Mouse (Mus musculus) forebrain, postnatal 0 days (tissue): Measurements from ENCODE around the gene 6330403K07Rik. TPM values are rescaled to one million over a fixed set of nuclear protein-coding genes. Genes with fewer than 3 reads are reported as not detected.

Experiments used
- ATAC-seq: fragments of 200-750 bp; cut with Nextera tagmentation; 2 replicates; pipeline ENCODE4 v1.8.0; 2017; ENCODE audit warnings: mild to moderate bottlenecking, moderate library complexity
- DNase-seq: peaks from one replicate; pipeline ENCODE4 v3.0.0-alpha.2; 2015
- H3K27ac ChIP-seq: fragments of 300-500 bp; sonication (generic); 2 replicates; pipeline ENCODE4 v1.5.1; 2014; ENCODE audit warnings: low read depth, mild to moderate bottlenecking, antibody characterized with exemption, low read length, moderate library complexity, mixed read lengths
- H3K27me3 ChIP-seq: fragments of 300-500 bp; sonication (generic); 2 replicates; pipeline ENCODE4 v1.6.1; 2014; ENCODE audit warnings: mild to moderate bottlenecking, low read length, mixed read lengths; ENCODE audit not compliant: insufficient read depth
- H3K36me3 ChIP-seq: fragments of 300-500 bp; sonication (generic); 2 replicates; pipeline ENCODE4 v1.6.1; 2014; ENCODE audit warnings: mild to moderate bottlenecking, moderate library complexity; ENCODE audit not compliant: insufficient read depth
- H3K4me1 ChIP-seq: fragments of 300-500 bp; sonication (generic); 2 replicates; pipeline ENCODE4 v1.6.1; 2014; ENCODE audit warnings: antibody characterized with exemption; ENCODE audit not compliant: insufficient read depth
- H3K4me2 ChIP-seq: fragments of 300-500 bp; sonication (generic); 2 replicates; pipeline ENCODE4 v1.6.1; 2014; ENCODE audit warnings: low read depth, mild to moderate bottlenecking, moderate library complexity
- H3K4me3 ChIP-seq: fragments of 300-500 bp; sonication (generic); 2 replicates; pipeline ENCODE4 v1.5.1; 2014; ENCODE audit warnings: low read depth, low read length, mixed read lengths
- H3K9ac ChIP-seq: fragments of 300-500 bp; sonication (generic); 2 replicates; pipeline ENCODE4 v1.6.1; 2014; ENCODE audit warnings: mild to moderate bottlenecking
- H3K9me3 ChIP-seq: fragments of 300-500 bp; sonication (generic); 2 replicates; pipeline ENCODE4 v1.6.1; 2016; ENCODE audit warnings: low read length
- CTCF ChIP-seq: sonication (generic); IDR thresholded peaks from 2 replicates; pipeline ENCODE4 v1.5.1; 2016; ENCODE audit warnings: antibody characterized with exemption, control low read depth, low read depth
- WGBS: fragments of 180-500 bp; shearing (Covaris S2); extraction: QIAGEN DNeasy Blood & Tissue Kit; methylation state at CpG from one replicate; pipeline ENCODE4 v1.1.7; 2014; 5-methylcytosine and 5-hydroxymethylcytosine counted together
- polyA plus RNA-seq: library from polyadenylated mRNA; unstranded; fragments of >200 nt; fragmentation: Nextera tagmentation; extraction: Ambion mirVana; gene quantifications from 2 replicates; pipeline ENCODE4 v1.2.1, GENCODE M21; 2015
- total RNA-seq: library from RNA; depleted of rRNA; stranded (reverse); fragments of >200 nt; gene quantifications from 2 replicates; pipeline ENCODE4 v1.2.3, GENCODE M21; 2014

Gene 6330403K07Rik
- total and polyA plus RNA-seq, 2 experiments from 2014 or later, result 634 to 642 TPM

DNA sequence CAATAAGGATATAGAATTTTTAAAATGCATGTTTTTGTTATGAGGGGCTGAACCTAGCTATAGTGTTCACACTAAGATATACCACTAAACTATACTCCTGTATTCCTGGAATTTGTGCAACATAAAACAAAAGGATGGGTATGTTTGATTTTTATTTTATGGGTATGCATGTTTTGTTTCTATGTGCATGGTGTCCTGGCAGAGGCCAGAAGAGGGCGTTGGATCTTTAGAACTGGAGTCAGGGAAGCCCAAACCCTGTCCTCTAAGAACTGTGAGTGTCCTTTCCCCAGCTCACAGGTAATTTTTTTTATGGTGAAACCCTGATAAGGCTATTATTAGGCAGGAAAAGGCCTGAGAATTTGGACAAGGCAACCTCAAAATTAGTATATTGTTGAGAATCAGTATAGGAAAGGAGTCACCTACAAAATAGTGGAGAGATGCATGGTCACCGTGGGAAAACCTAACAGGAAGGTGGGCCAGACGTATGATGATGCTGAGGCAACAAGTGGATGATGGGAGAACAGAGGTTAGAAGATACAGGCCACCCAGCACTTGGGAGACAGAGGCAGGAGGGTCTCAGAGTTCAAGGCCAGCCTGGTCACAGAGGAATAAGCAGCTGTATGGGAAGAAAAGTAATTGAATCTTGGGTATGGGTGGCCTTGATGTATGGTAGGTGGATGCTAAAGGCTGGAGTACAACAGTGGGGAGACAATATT, 3.8 kb downstream of the 6330403K07Rik start:
- ATAC-seq, result no peak

GRCm38 (mm10) chr11:71028280-71028679, 5.0 kb downstream of the 6330403K07Rik start:
- Histone ChIP-seq H3K9ac (no peak overlapping the region), H3K27me3 (no peaks in the 10 kb centered on the region), H3K4me1 (peaks cover 6% of the 10 kb centered on the region), H3K9me3 (no peaks in the 10 kb centered on the region), H3K4me3 (no peak overlapping the region), H3K4me2 (no peak overlapping the region), H3K36me3 (peaks cover 32% of the 10 kb centered on the region), H3K27ac (no peak overlapping the region)
- DNase-seq, result no peak
- no peak for TF ChIP-seq CTCF
- 66% methylated on average over 3 of the region's 3 CpGs for WGBS
- ATAC-seq, result no peak

More for the DNA sequence above, 3.8 kb downstream of the 6330403K07Rik start:
- Histone ChIP-seq H3K36me3 (peaks cover 32% of the 10 kb centered on the region), H3K4me2 (no peak overlapping the region), H3K27ac (no peak overlapping the region), H3K9ac (no peak overlapping the region), H3K4me3 (no peak overlapping the region), H3K27me3 (no peaks in the 10 kb centered on the region), H3K4me1 (peaks cover 6% of the 10 kb centered on the region), H3K9me3 (no peaks in the 10 kb centered on the region)
- DNase-seq, result no peak
- 73% methylated on average over 3 of the region's 3 CpGs for WGBS
- TF ChIP-seq CTCF, result peak; percentile 41

DNA sequence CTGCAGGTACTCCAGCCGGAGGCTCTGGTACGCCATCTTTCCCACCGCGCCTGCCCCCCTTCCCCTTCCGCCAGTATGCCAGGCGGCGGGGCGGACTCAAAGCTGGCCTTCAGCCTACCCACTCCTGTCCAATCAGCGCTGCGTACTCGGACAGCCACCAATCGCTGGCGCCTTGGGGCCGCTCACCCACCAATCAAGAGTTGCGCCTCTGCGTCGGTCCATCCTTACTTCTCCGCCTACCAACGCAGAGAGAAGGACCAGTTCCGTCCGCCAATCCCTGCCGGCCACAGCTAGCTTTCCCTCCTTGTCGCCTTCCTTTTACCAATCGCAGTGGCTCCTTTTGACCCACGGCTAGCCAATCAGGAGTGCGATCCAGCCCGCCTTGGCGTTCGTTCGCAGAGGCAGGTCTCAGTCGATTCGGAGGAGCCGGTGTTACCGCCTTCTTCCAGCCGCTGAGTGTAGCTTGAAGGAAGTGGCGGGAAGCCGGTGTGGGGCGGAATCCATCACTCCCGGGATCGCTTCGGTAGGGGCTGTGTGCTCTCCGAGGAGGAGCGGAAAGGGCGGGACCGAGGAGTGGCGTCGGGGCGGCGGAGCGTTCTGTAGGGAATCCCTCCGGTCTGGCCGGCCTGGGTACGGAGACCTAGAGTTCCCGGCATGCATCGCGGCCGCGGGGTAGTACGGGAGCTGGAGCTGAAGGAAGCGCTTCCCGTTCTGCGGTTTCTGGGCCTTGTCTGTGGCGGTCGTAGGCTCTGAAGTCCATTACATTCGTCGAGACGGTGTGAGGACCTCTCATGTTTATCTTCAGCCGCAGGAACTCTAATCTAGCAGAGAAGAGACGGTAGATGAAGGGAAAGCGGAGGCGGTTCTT, 13.9 kb downstream of the 6330403K07Rik start, which contains the start of the genes Mis12 and Derl2:
TSS of gene Mis12 (plus strand) at position 411 of the 868 bp plus-strand sequence.
TSS of gene Derl2 (minus strand) at position 641 of the 868 bp plus-strand sequence.
- H3K27me3 ChIP-seq, result no peaks in the 10 kb centered on the region
- peak; percentile 100 for DNase-seq
- H3K27ac ChIP-seq, result peak within 1 kb of the TSS; percentile 92
- peak within 1 kb of the TSS; percentile 98 for H3K4me3 ChIP-seq
- ATAC-seq, result peak; percentile 99
- H3K4me1 ChIP-seq, result peaks cover 22% of the 10 kb centered on the region
- peak within 1 kb of the TSS; percentile 84 for H3K9ac ChIP-seq
- peak; percentile 3; the same call in 1 of the 2 replicates for TF ChIP-seq CTCF
- no peaks in the 10 kb centered on the region for H3K36me3 ChIP-seq
- peak within 1 kb of the TSS; percentile 65 for H3K4me2 ChIP-seq
- no peaks in the 10 kb centered on the region for H3K9me3 ChIP-seq
- 1% methylated on average over 69 of the region's 71 CpGs for WGBS

- Histone ChIP-seq H3K27ac (peak overlapping the region; percentile 91), H3K9ac (peak overlapping the region; percentile 84), H3K9me3 (no peaks in the 10 kb centered on the region), H3K36me3 (peaks cover 4% of the 10 kb centered on the region; the same call in 1 of the 2 replicates), H3K4me2 (peak overlapping the region; percentile 65), H3K27me3 (no peaks in the 10 kb centered on the region), H3K4me1 (peaks cover 22% of the 10 kb centered on the region), H3K4me3 (peak overlapping the region; percentile 98)
- 6% methylated on average over 28 of the region's 28 CpGs for WGBS
- TF ChIP-seq CTCF, result no peak
- DNase-seq (no peak), ATAC-seq (peak; percentile 4)
Observed at GRCm38 (mm10) chr11:71018416-71019200, 14.7 kb downstream of the 6330403K07Rik start.

GRCm38 (mm10) chr11:71017051-71017450, 16.3 kb downstream of the 6330403K07Rik start:
- WGBS, result 85% methylated on average over 1 of the region's 1 CpGs
- Histone ChIP-seq H3K9me3 (no peaks in the 10 kb centered on the region), H3K9ac (no peak overlapping the region), H3K36me3 (peaks cover 11% of the 10 kb centered on the region), H3K4me3 (no peak overlapping the region), H3K4me2 (no peak overlapping the region), H3K27ac (no peak overlapping the region), H3K27me3 (no peaks in the 10 kb centered on the region), H3K4me1 (peaks cover 22% of the 10 kb centered on the region)
- DNase-seq (no peak), ATAC-seq (no peak)
- TF ChIP-seq CTCF, result no peak

GRCm38 (mm10) chr11:71012743-71013142, 20.6 kb downstream of the 6330403K07Rik start:
- no peak for TF ChIP-seq CTCF
- ATAC-seq, result no peak
- Histone ChIP-seq H3K9me3 (no peaks in the 10 kb centered on the region), H3K4me2 (no peak overlapping the region), H3K27me3 (no peaks in the 10 kb centered on the region), H3K4me3 (no peak overlapping the region), H3K4me1 (peaks cover 8% of the 10 kb centered on the region), H3K27ac (no peak overlapping the region), H3K9ac (no peak overlapping the region), H3K36me3 (peaks cover 39% of the 10 kb centered on the region)
- DNase-seq, result no peak
- WGBS, result 91% methylated on average over 7 of the region's 7 CpGs
